Comparison of ENCODE assay signal across 12 mouse cellular contexts in genomic region chr2:107543161-107543560, GRCm38 (mm10).
A peak's percentile ranks its signal among the peaks of the same experiment; 100 is the strongest.
DNase-seq lines count a peak whose midpoint lies in the region.
"Had no signal": no experiment of that assay in that cellular context is flagged by ENCODE, and none has a peak within 500 bp of the region (broad histone marks: within the 10 kb centered on the region; RNA-seq: fewer than 3 reads in every experiment).

No protein-coding gene starts in this region.

- intact Hi-C loops in left cerebral cortex, postnatal 4 days (cut with DNase I) = no loop called here
- intact Hi-C loops in left cerebral cortex, postnatal 25 days (cut with DNase I) = loop anchor here (1.0 kb wide), 1 partner anchor 23 kb away; no protein-coding TSS in a partner anchor

- DNase-seq in left cerebral cortex, adult 11 months (ENCODE audit: low spot score) = peak; percentile 79
- DNase-seq in left cerebral cortex, postnatal 4 days = no peak
- DNase-seq in layer of hippocampus, adult 8-10 months (ENCODE audit: low spot score in 2 of 2) = peak; percentile 41 to 50
- DNase-seq in left cerebral cortex, postnatal 25 days (ENCODE audit: low spot score in 2 of 2) = peak; percentile 65 to 93
- DNase-seq in telencephalon, adult 2 months (ENCODE audit: low read depth, low spot score) = peak; percentile 92
- DNase-seq in embryo, embryonic 10 days (ENCODE audit: low spot score) = no peak
- no peak for DNase-seq in liver
- no peak for DNase-seq in cerebellum, postnatal 25 days
- DNase-seq: adrenal gland, adult 8-10 months; cerebellum, postnatal 10 days; embryo, embryonic 11 days; thymus, postnatal 25 days had no signal

Comparison
In these comparisons a context has a peak if more than half of its experiments do, and no peak if none do; other contexts are left out.
1. DNase-seq: peak in left cerebral cortex, adult 11 months (single experiment), layer of hippocampus, adult 8-10 months (2 of 2), left cerebral cortex, postnatal 25 days (2 of 2) and telencephalon, adult 2 months (single experiment); none in left cerebral cortex, postnatal 4 days (single experiment), embryo, embryonic 10 days (single experiment), liver (single experiment) and cerebellum, postnatal 25 days (0 of 2).